Mouse (Mus musculus): Measurements from ENCODE around the gene Ppp1cc.

DNA sequence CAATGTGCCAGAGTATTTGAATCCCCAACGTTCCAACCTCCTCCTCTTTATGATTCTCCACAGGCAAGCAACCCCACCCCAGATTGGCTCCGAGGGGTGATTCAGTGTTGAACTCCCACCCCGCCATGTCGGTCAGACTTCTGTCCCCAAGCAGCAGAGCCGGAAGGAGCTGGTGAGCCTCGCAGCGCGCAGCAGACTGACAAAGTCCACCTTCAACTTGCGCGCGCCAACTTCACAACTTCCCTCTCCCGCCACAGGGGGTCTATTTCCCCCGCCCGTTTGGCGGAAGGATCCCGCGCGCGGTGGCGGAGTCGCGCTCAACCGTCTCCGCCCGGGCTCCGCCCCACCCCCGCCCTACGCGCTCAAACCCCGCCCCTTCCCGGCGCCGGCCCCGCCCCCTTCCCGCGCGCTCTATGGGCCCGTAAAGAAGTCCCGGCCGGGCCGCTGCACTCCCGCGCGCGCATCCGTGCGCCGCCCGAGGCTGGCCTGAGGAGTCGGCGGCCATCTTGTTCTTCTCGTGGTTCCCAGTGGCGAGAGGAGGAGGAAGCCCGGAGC, at the start of gene Ppp1cc:
- no peak for TF ChIP-seq CTCF (conservative IDR thresholded peaks at IDR 0.05; ENCODE audit: low read length)
- no peak for TF ChIP-seq POU5F1 (IDR thresholded peaks at IDR 0.05; ENCODE audit: borderline replicate concordance, low read length)

All from E14TG2a.4 (cell line).